Mouse (Mus musculus): ENCODE results near the gene Lmx1a. TPM values are rescaled to one million over a fixed set of nuclear protein-coding genes. Genes with fewer than 3 reads are reported as not detected.

Lmx1a gene
- total RNA-seq, 4 experiments from 2014 or later, result not detected

DNA sequence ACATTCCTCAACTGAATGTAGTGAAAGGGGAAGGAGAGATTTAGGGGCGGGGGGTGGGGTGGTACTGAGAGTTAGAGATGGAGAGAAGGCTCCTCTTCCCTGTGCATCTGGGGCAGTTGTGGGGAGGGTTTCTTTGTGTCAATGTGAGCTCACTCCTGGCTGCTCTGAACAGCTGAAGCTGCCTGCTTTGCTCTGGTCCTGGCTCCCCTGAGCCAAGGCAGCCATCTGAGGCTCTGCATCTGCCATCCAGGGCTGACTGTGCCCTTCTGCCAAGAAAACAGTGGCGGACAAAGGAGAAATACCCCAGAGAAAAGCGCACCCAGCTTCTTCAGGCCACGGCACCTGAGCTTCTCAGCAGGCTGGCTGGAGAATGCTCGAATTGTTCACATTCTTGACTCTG, 199.1 kb downstream of the Lmx1a start:
- DNase-seq (ENCODE audit: low spot score), result no peak

DNA sequence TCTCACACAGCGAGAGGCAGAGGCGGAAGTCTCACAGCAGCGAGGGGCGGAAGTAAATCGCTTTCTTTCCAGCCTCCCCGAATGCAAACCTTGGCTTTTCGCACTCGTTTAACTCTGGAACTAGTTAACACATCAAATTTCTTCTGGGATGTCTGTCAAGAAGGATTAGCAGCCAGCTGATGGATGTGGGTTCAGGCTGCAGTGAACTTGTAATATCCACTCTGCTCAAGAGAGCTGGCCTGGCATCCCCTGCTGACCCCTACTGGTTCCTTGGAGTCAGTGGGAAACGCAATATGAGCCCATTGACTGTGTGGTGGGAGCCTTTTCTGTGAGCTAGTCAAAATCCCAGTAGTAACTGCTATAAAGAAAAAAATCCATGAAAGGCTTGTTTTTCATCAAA, 199.8 kb downstream of the Lmx1a start:
- no peak for DNase-seq (ENCODE audit: low spot score)

DNA sequence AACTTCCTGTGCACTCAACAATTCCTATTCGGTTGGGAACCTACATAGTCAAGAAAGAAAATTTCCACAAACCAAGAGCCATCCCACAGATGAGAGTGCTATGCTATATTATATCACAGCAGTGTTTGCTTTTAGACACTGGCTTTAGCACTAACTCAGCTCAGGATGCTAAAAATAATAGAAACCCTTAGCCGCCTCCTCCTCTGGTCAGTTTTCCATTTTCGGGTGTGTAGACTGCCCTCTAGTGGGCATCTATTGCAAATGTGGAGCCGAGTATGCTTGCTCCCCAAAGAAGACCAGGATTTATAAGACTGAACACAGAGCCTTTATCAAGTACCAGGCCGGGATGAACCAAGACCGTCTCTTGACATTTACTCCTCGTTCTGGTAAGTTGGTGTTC, 207.2 kb downstream of the Lmx1a start:
- DNase-seq (ENCODE audit: low spot score), result peak; percentile 16

Other genes starting within 250 kb of the Lmx1a start
- 1 to 10 TPM; 2.7 to 4.7 (median 3.1) TPM for gene Lrrc52, start 222.5 kb upstream of the Lmx1a start, total RNA-seq (2022)
- 10 to 100 TPM; 62.7 to 85.3 (median 66.2) TPM for gene Rxrg, start 90.9 kb upstream of the Lmx1a start, total RNA-seq (2022)